Mouse (Mus musculus) CD4-positive helper T cell, adult 2 months (primary cell): ENCODE results near the gene Sdr42e1.

Experiments used
- DNase-seq: peaks from one replicate; pipeline ENCODE4 v3.0.0-alpha.2; 2012; ENCODE audit warnings: low read depth, missing footprints, low spot score

The Sdr42e1 gene

GRCm38 (mm10) chr8:117673430-117673830 is at the start of gene Sdr42e1:
TSS of gene Sdr42e1 (minus strand) at chr8:117673689.
- DNase-seq: peak; percentile 73

DNA sequence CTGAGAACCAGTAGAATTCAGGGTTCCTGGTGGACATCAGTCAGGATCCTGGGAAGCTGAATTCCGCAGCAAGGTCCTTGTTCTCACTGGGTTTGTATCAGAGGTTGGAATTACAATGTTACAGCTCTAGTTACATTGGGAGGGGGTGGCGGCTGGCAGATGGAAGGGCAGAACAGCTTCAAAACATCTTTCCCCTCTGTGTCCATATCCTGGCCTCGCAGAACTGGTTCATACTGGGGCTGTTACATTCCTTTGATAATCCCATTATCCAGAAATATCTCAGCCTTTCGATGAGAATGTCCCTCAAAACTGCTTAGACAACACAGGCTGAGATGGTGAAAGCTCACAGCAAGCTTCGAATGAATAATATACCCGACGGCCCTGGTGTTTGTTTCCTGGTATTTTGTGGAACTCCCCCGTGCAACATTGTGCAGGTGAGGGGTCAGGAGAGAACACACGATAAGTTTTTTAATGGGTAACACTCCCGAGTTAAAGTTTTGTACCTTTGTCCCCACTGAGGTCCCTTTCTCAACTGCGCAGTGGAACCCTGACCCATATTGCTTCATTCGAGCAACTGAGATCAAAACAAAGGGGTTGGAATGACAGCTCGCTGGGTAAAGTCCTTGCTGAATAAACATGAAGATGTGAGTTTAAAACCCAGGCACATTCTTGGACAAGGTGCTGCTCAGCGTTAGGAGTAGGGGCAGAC is 44.8 kb upstream of the Sdr42e1 start:
- no peak for DNase-seq

GRCm38 (mm10) chr8:117715896-117716295 is 42.4 kb upstream of the Sdr42e1 start:
- DNase-seq: no peak

DNA sequence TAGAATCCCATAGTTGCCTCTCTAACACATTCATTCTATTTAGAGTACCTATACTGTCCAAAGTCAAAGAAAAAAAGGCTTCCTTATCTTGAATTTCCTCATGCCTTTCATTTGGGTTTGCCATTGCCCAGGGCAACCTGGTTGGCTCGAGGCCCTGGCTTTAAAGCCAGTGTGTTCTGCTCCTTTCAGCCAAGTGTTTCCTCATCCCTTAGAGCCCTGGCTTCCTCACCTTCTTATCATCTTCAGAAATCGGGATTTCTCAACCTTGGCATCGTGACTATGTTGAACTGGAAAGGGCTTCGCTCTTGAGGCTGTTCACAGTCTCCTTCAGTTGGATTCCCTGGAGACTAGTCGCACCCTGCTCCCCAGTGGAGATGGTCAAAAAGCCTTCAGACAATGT is 41.1 kb upstream of the Sdr42e1 start:
- DNase-seq: no peak

DNA sequence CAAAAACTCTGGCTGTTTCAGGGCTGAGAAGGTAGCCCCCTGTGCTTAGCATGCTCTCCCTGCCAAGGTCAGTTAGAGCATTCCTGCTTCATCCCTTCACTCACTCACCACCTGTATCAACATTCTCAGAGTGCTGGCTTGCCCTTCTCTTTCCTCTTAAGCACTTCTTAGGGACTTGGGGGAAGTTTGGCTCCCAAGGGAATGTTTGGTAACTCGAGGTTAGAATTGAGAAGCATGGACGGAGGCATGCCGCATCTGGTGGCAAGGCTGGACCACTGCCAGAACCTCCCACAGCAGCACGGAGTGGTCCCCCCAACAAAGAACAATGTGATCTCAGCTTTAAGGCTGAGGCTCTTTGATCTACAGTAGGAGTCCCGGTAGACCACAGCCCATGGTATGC is 38.7 kb upstream of the Sdr42e1 start:
- DNase-seq: no peak

- DNase-seq: no peak
These were observed 32.7 kb upstream of the Sdr42e1 start for GRCm38 (mm10) chr8:117706141-117706540.

- no peak for DNase-seq
These were observed 29.2 kb upstream of the Sdr42e1 start for GRCm38 (mm10) chr8:117702701-117703100.

DNA sequence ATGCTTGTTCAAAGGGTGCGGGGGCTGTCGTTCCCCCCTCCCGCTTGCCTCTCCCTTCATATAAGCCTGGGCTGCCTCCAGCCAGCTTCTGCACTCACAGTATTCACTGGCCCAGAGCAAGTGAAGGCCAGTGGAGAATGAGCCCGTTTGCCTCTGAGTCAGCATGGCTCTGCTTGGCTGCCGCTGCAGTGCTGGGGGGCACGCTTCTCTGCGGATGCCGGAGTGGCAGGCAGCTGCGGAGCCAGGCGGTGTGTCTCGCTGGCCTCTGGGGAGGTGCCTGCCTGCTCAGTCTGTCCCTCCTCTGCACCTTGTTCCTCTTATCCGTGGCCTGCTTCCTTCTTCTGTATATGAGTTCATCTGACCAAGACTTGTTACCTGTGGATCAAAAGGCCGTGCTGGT is 28.4 kb upstream of the Sdr42e1 start, which contains the start of gene Hsd17b2:
Gene Hsd17b2 (plus strand): TSS at position 46 of the 400 bp plus-strand sequence.
- DNase-seq: no peak

DNA sequence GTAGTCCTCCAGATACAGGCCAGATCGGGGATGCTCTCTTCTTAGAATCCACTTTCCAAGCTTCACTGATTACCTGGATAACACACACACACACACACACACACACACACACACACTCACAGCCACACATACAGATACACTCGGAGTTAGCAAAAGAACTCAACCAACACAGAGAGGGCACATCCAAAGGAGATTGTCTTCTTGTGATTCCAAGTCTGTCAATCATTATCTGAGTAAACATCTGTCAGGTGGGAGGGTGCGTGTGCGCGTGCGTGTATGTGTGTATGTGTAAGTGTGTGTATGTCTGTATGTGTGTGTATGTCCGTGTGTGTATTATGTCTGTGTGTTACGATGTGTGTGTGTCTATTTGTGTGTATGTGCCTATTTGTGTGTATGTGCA is 27.8 kb upstream of the Sdr42e1 start:
- no peak for DNase-seq

GRCm38 (mm10) chr8:117700699-117701098 is 27.2 kb upstream of the Sdr42e1 start:
- DNase-seq: no peak

DNA sequence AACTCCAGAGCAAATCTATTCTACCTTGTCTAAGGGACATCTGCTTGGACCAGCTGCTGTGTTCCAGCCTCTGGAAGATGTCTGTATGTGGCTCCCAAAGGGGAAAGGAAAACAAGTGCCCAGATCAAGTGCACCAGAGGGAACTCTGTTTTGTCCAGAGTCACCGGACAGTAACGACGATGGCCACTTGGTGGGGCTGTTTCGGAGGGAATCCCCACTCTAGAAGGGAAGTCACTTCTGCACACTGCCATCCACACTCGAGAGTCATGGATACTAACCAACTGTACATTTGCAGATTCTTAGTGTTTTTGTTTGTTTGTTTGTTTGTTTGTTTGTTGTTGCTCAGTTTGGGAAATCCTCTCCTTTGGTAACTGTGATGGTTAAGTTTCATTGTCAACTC is 23.8 kb upstream of the Sdr42e1 start:
- DNase-seq: no peak

DNA sequence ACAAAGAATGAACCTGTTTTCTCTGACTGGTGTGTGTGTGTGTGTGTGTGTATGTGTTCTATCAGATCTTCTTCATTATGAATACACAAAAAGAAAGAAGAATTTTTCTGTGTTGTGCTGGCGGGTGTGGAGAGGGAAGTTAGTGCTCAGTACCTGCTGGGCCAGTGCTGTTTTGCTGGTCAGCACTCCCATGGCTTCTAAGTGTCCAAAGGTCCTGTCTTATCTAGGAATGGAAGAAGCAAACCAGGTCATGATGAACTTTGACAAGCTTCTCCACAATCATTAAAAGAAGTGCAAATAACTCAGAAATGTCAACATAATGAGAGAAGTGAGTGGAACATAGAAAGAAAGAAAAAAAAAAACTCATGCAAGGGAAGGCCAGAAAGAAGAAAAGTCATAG is 22.1 kb upstream of the Sdr42e1 start:
- no peak for DNase-seq

GRCm38 (mm10) chr8:117692131-117692530 is 18.6 kb upstream of the Sdr42e1 start:
- no peak for DNase-seq

- no peak for DNase-seq
These were observed 14.4 kb upstream of the Sdr42e1 start for GRCm38 (mm10) chr8:117687890-117688289.

DNA sequence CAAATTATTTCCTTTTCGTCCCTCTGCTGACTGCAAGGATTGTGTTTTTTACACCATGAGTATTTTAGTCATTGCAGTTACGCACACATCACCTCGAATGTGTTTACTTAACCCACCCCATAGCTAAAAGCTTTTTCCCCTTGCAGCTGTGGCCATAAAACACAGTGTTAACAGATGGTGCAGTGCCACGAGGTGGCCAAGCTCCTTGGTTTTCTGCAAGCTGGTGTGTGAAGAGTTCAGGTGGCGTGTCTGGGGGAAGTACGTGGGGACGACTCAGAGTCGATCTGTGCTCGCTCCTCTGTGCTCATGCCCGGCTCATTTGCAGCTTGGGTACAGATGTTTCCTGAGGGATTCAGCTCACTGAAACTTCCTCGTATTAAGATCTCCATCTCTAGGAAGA is 11.0 kb upstream of the Sdr42e1 start:
- DNase-seq: no peak

GRCm38 (mm10) chr8:117683925-117684472 is 10.5 kb upstream of the Sdr42e1 start:
- DNase-seq: no peak

GRCm38 (mm10) chr8:117678650-117679049 is 5.2 kb upstream of the Sdr42e1 start:
- DNase-seq: no peak

DNA sequence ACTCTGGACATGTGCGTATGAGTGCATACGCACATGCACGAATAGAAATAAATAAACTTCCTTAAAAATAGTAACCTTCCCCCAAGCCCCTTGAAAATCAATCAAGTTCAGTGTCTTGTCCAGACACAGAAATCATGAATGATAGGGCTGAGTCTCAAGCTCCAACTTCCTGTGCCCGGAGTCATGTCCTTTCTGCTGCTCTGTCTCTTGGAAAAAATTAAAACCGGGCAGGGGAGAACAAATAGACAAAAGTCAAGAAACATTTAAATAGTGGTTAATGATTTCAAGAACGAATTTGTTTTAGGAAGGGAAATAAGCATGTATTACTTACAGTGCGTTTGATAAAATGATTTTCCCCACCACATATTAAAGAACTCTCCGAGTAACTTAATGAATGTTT is 3.5 kb upstream of the Sdr42e1 start:
- no peak for DNase-seq

DNA sequence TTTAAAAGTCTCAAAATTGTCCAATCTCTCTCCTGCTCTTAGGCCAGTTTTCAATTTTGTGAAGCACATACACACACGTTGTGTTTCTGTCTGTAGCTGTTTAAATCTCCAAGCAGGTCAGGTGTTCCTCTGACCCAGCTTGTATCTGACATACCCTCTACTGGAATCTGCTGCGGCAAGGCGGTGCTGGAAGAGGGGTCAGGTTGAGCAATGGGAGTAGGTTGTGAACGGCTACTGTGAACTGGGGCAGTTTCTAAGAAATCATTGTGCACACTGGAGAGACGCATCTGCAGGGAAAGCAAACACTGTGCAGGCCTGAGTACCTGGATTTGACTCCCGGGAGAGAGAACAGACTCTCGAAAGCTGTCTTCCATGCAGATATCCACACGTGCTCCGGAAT is 3.0 kb upstream of the Sdr42e1 start:
- DNase-seq: no peak

GRCm38 (mm10) chr8:117675171-117675570 is 1.7 kb upstream of the Sdr42e1 start:
- no peak for DNase-seq

GRCm38 (mm10) chr8:117672558-117672957 is 931 bp downstream of the Sdr42e1 start:
- DNase-seq: no peak

GRCm38 (mm10) chr8:117670461-117670860 is 3.0 kb downstream of the Sdr42e1 start:
- DNase-seq: no peak

GRCm38 (mm10) chr8:117667349-117668124 is 6.0 kb downstream of the Sdr42e1 start:
- DNase-seq: no peak
